Mouse (Mus musculus) thymus, postnatal 0 days (tissue): ENCODE data around the gene Tmem104. TPM values are rescaled to one million over a fixed set of nuclear protein-coding genes. Genes with fewer than 3 reads are reported as not detected.

Experiments used
- DNase-seq: peaks from one replicate; pipeline ENCODE4 v3.0.0-alpha.2; 2015; ENCODE audit warnings: low spot score
- polyA plus RNA-seq: library from polyadenylated mRNA; unstranded; fragments of >200 nt; fragmentation: Nextera tagmentation; extraction: Ambion mirVana; gene quantifications from 2 replicates; pipeline ENCODE4 v1.2.1, GENCODE M21; 2015

Tmem104 gene
- polyA plus RNA-seq, 1 experiment from 2014 or later = 10.8 TPM

GRCm38 (mm10) chr11:115262954-115263353, 75.7 kb downstream of the Tmem104 start:
- DNase-seq = no peak

- DNase-seq = no peak
These were observed 77.0 kb downstream of the Tmem104 start for GRCm38 (mm10) chr11:115264136-115264861.

GRCm38 (mm10) chr11:115264862-115265668, 77.8 kb downstream of the Tmem104 start:
- peak; percentile 55 for DNase-seq

GRCm38 (mm10) chr11:115265771-115266399, 78.6 kb downstream of the Tmem104 start:
- DNase-seq = peak; percentile 39

- no peak for DNase-seq
These were observed 79.1 kb downstream of the Tmem104 start for GRCm38 (mm10) chr11:115266400-115266778.

GRCm38 (mm10) chr11:115267061-115267883, 80.0 kb downstream of the Tmem104 start, which contains the start of gene Grin2c:
Grin2c (minus strand) TSS chr11:115267243.
- no peak for DNase-seq

- DNase-seq = no peak
These were observed 80.7 kb downstream of the Tmem104 start for GRCm38 (mm10) chr11:115267958-115268357.

GRCm38 (mm10) chr11:115269330-115270066, 82.2 kb downstream of the Tmem104 start:
- no peak for DNase-seq

- DNase-seq = peak; percentile 58
These were observed 83.0 kb downstream of the Tmem104 start for GRCm38 (mm10) chr11:115270148-115270861.

- no peak for DNase-seq
These were observed 83.8 kb downstream of the Tmem104 start for GRCm38 (mm10) chr11:115271052-115271451.

GRCm38 (mm10) chr11:115271481-115271880, 84.2 kb downstream of the Tmem104 start:
- DNase-seq = no peak

GRCm38 (mm10) chr11:115272894-115273498, 85.7 kb downstream of the Tmem104 start:
- no peak for DNase-seq

GRCm38 (mm10) chr11:115273735-115274134, 86.4 kb downstream of the Tmem104 start:
- no peak for DNase-seq

- DNase-seq = no peak
These were observed 86.9 kb downstream of the Tmem104 start for GRCm38 (mm10) chr11:115274178-115274577.

GRCm38 (mm10) chr11:115274771-115275170, 87.5 kb downstream of the Tmem104 start:
- no peak for DNase-seq

- DNase-seq = no peak
These were observed 88.2 kb downstream of the Tmem104 start for GRCm38 (mm10) chr11:115275509-115275908.

GRCm38 (mm10) chr11:115275954-115276353, 88.7 kb downstream of the Tmem104 start:
- no peak for DNase-seq

- DNase-seq = peak; percentile 100
These were observed 89.7 kb downstream of the Tmem104 start, which contains the start of gene Fdxr for GRCm38 (mm10) chr11:115276780-115277603. Fdxr (minus strand) TSS chr11:115277050.
